Mouse (Mus musculus): ENCODE measurements around the gene 2210011C24Rik. TPM values are rescaled to one million over a fixed set of nuclear protein-coding genes. Genes with fewer than 3 reads are reported as not detected.
"Not testable (repeated sequence)": the region's sequence is repeated elsewhere in the genome, so short reads cannot be mapped to it uniquely, and the experiment has no call there.

2210011C24Rik gene
- polyA plus RNA-seq, 1 experiment from 2014 or later, result not detected

DNA sequence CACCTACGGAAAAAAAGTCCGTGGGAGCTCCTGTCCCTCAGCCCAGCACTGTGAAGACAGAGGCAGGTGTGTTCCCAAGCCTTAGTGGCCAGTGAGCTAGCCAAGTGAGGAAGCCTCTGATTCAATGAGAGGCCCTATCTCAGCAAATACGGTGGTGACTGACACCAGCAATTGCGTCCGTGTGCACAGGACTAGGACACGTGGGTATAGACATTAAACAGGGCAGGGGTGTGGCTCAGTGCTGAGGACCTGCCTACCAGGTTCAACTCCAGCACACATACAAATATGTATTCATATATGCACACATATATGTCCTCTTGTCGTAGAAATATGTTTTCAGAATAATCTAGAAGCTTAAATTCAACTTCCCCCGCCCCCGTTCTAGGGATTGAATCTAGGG is 7.8 kb upstream of the 2210011C24Rik start:
- WGBS, result 78% methylated on average over 9 of the region's 9 CpGs
- Histone ChIP-seq H3K27me3 (peaks cover 37% of the 10 kb centered on the region), H3K4me2 (no peak overlapping the region), H3K4me3 (no peak overlapping the region), H3K9ac (no peak overlapping the region), H3K4me1 (peaks cover 13% of the 10 kb centered on the region), H3K36me3 (no peaks in the 10 kb centered on the region), H3K27ac (no peak overlapping the region), H3K9me3 (no peaks in the 10 kb centered on the region)
- ATAC-seq (ENCODE audit: insufficient number of reproducible peaks, insufficient read depth, low FRiP score, low TSS enrichment, low read depth), result no peak

DNA sequence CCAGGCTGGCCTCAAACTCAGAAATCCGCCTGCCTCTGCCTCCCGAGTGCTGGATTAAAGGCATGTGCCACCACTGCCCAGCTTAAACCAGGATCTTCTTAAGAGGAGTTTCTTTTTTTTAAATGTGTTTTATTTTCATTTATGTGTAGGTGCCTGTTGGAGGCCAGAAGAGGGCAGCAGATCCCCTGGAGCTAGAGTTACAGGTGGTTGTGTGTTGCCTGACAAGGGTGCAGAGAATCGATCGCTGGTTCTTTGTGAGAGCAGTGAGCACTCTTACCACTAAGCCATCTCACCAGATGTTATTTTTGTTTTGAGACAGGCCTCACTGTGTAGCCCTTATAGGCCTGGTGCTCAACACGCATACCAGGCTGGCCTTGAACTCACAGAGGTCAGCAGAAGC is 3.9 kb upstream of the 2210011C24Rik start:
- 91% methylated on average over 5 of the region's 5 CpGs for WGBS
- ATAC-seq (ENCODE audit: insufficient number of reproducible peaks, insufficient read depth, low FRiP score, low TSS enrichment, low read depth), result no peak
- peaks cover 46% of the 10 kb centered on the region for H3K27me3 ChIP-seq

DNA sequence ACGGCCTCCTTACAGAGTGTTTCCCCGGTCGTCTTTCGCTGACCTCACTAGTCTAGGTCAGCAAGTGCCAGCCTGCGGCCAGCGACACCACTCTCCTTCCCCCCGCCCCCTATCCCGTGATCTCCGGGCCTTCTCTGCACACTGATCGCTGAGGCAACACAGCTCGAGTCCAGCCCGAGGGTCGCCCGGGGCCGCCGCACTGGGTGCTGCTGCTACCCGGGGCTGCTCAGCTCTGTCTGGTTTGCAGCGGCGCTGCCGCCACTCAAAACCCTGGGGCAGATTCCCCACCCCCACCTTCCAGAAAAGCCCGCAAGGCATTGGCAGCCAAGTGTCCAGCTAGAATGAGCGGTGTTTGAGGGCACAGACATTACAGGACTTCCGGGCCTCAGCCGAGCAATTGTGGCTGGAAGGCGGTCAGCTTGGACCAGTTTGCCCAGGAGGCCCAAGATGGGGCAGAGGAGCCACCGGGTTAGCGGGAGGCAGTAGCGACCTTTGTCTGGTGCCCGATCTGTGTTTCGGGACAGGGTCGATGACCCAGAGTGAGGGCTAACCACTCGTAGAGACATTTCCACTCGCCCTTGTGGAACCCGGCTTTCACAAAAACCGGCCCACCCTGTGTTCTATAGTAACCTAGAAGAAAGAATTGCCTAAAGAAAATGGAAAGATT is 661 bp upstream of the 2210011C24Rik start:
- H3K4me3 ChIP-seq, result peak overlapping the region; percentile 56
- H3K9me3 ChIP-seq, result no peaks in the 10 kb centered on the region
- H3K4me1 ChIP-seq, result peaks cover 28% of the 10 kb centered on the region
- ATAC-seq (ENCODE audit: insufficient number of reproducible peaks, insufficient read depth, low FRiP score, low TSS enrichment, low read depth), result no peak
- H3K27me3 ChIP-seq, result peaks cover 53% of the 10 kb centered on the region
- WGBS, result 5% methylated on average over 35 of the region's 35 CpGs
- H3K36me3 ChIP-seq, result no peaks in the 10 kb centered on the region
- H3K4me2 ChIP-seq, result peak overlapping the region; percentile 97
- H3K27ac ChIP-seq, result no peak overlapping the region
- peak overlapping the region; percentile 69; the same call in 1 of the 2 replicates for H3K9ac ChIP-seq

More for the DNA sequence above, 3.9 kb upstream of the 2210011C24Rik start:
- H3K27ac ChIP-seq, result no peak overlapping the region
- no peak overlapping the region for H3K4me2 ChIP-seq
- H3K9ac ChIP-seq, result no peak overlapping the region
- no peak overlapping the region for H3K4me3 ChIP-seq
- peaks cover 18% of the 10 kb centered on the region for H3K4me1 ChIP-seq
- no peaks in the 10 kb centered on the region for H3K9me3 ChIP-seq
- H3K36me3 ChIP-seq, result no peaks in the 10 kb centered on the region

DNA sequence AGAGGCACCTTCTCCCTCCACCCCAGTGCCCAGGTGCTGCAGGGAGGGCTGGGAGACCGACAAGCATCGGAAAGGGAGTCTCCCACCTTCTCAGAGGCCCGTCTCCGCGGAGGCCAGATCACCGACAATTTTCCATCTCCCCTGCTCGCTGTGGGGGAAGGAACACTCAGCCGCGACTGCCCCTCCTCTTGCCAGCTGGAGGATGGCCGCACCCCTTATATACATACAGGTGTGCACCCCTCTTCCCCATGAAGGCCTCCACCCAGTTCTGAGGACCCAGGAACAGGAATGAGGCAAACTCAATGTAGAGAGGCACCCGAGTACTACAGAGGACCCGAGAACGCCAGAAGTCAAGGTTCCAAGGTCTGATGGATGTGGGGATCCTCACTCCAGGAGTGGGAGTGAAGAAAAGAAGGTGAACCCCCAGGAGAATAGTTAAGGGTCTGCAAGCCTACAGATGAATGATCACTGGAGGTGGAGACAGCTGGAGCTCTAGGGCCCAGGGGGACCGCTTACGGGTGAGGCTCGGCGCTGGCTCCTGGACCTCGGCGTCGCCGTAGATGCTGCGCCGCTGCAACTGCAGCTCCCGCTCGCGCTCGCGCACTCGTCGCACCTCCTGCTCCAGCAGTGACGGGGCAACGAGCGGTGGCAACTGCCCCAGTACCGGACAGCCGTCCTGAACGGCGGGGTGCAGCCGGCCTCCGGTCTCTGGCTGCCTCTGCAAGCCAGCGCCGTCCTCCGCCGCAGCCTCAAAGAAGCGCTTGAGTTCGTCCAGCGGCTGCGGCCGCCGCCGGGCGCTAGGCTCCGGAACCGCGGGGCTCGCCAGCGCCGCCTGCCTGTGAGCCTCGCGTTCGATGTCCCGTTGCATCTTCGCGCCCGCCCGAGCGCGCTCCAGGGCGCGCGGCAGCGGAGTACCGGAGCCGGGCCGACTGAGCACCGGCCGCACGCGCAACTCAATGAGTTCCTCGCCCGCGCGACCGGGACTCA is 1.1 kb downstream of the 2210011C24Rik start:
- peaks cover 53% of the 10 kb centered on the region for H3K27me3 ChIP-seq
- no peaks in the 10 kb centered on the region for H3K9me3 ChIP-seq
- ATAC-seq (ENCODE audit: insufficient number of reproducible peaks, insufficient read depth, low FRiP score, low TSS enrichment, low read depth), result no peak
- no peak overlapping the region for H3K27ac ChIP-seq
- no peaks in the 10 kb centered on the region for H3K36me3 ChIP-seq
- WGBS, result 2% methylated on average over 83 of the region's 83 CpGs
- H3K4me3 ChIP-seq, result peak overlapping the region; percentile 56
- H3K4me1 ChIP-seq, result peaks cover 28% of the 10 kb centered on the region
- H3K4me2 ChIP-seq, result peak overlapping the region; percentile 97
- peak overlapping the region; percentile 69 for H3K9ac ChIP-seq

DNA sequence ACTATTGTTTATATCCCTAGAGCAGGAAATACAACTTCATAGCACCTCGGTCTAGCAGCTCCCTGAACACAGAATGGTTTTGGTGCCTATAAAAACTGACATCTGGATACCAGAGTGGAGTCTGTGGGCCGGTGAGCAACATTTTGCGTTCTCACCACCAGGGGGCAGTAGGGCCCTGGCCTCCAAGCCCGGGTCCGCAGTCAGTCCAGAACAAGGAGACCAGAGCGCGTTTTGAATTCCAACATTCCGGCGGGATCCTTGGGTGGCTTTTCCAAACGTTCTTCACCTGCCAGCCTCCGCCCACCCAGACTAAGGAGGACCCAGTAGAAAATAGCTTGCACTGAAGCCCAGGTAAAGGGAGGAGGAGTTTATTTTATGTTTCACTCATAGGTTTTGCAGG is 2.1 kb downstream of the 2210011C24Rik start:
- no peak overlapping the region for H3K4me3 ChIP-seq
- H3K4me2 ChIP-seq, result no peak overlapping the region

DNA sequence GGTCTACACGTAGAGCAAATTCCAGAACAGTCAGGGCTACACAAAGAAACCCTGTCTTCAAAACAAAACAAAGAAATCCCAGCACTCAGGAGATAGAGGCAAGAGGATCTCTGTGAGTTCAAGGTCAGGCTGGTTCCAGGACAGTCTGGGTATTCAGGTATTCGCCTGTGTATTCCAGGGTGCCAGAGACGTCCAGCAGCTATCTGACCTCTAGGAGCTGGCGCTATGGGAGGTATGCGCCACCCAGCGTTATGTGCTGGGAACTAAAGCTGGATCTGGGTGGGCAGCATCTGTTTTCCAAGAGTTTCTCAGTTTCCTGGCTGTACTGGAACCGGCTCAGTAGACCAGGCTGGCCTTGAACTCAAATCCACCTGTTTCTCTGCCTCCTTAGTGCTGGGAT is 3.6 kb downstream of the 2210011C24Rik start:
- peaks cover 39% of the 10 kb centered on the region for H3K27me3 ChIP-seq
- H3K4me1 ChIP-seq, result peaks cover 41% of the 10 kb centered on the region
- no peaks in the 10 kb centered on the region for H3K36me3 ChIP-seq
- H3K4me3 ChIP-seq, result no peak overlapping the region
- H3K9ac ChIP-seq, result no peak overlapping the region
- no peak overlapping the region for H3K27ac ChIP-seq
- H3K4me2 ChIP-seq, result no peak overlapping the region
- no peak for ATAC-seq (ENCODE audit: insufficient number of reproducible peaks, insufficient read depth, low FRiP score, low TSS enrichment, low read depth)
- H3K9me3 ChIP-seq, result no peaks in the 10 kb centered on the region
- 27% methylated on average over 7 of the region's 7 CpGs for WGBS

More for the DNA sequence above, 2.1 kb downstream of the 2210011C24Rik start:
- ATAC-seq (ENCODE audit: insufficient number of reproducible peaks, insufficient read depth, low FRiP score, low TSS enrichment, low read depth), result no peak
- H3K9ac ChIP-seq, result no peak overlapping the region
- WGBS, result 1% methylated on average over 11 of the region's 11 CpGs
- H3K36me3 ChIP-seq, result no peaks in the 10 kb centered on the region
- peaks cover 52% of the 10 kb centered on the region for H3K27me3 ChIP-seq
- peaks cover 32% of the 10 kb centered on the region for H3K4me1 ChIP-seq
- no peaks in the 10 kb centered on the region for H3K9me3 ChIP-seq
- no peak overlapping the region for H3K27ac ChIP-seq

DNA sequence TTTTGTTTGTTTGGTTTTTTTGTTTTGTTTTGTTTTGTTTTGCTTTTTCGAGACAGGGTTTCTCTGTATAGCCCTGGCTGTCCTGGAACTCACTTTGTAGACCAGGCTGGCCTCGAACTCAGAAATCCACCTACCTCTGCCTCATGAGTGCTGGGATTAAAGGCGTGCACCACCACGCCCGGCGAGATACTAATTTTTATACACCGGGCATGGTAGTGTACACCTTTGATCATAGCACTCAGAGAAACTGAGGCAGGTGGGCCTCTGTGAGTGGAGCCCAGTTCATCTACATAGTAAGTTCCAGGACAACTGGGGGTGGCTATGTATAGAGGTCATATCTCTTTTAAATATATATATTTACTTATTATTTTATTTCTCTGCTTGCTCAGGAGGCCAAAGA is 6.5 kb downstream of the 2210011C24Rik start:
- H3K9ac ChIP-seq; H3K9me3 ChIP-seq; H3K27ac ChIP-seq; H3K4me3 ChIP-seq; ATAC-seq (ENCODE audit: insufficient number of reproducible peaks, insufficient read depth, low FRiP score, low TSS enrichment, low read depth): not testable (repeated sequence)
- Histone ChIP-seq H3K36me3 (peaks cover 15% of the 10 kb centered on the region), H3K4me1 (peaks cover 40% of the 10 kb centered on the region), H3K4me2 (peak overlapping the region; percentile 90), H3K27me3 (peaks cover 15% of the 10 kb centered on the region)
- 95% methylated on average over 7 of the region's 7 CpGs for WGBS

DNA sequence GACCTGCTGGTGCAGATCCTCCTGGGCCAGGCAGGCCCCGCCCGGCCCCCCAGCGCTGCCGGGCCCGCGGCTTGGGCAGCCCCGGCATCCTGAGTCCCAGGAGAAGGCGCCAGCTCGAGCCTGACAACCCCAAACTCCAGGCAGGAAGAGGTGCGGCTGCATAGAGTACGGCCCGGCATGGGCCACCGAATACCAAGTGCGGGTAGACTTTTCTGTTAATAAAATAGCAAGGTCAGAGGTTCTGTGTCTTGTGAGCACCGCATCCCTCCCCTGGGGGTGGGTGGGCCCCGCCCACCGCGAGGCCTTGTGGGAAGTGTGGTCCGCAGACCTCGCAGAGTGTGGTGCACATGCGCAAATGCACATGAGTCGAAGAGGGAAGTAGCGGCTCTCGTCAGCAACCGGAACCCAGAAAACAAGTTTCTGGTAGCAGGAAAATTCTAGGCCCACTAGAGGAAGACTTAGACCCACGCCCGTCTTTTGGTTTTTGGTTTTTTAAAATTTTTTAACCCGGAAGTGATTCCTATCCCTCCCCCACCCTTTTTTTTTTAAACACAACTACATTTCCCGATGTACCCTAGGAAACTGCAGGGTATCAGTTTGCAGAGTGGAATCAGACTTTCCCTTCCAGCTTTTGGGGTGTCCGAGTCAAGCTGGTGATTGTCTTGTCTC is 7.3 kb downstream of the 2210011C24Rik start:
- H3K4me3 ChIP-seq, result peak overlapping the region; percentile 61
- no peaks in the 10 kb centered on the region for H3K9me3 ChIP-seq
- peak; percentile 81 for ATAC-seq (ENCODE audit: insufficient number of reproducible peaks, insufficient read depth, low FRiP score, low TSS enrichment, low read depth)
- peak overlapping the region; percentile 85 for H3K9ac ChIP-seq
- H3K36me3 ChIP-seq, result peaks cover 20% of the 10 kb centered on the region
- under 1% methylated on average over 30 of the region's 30 CpGs for WGBS
- peak overlapping the region; percentile 94 for H3K27ac ChIP-seq
- H3K4me1 ChIP-seq, result peaks cover 40% of the 10 kb centered on the region
- H3K27me3 ChIP-seq, result peaks cover 7% of the 10 kb centered on the region; the same call in 1 of the 2 replicates
- H3K4me2 ChIP-seq, result peak overlapping the region; percentile 90

DNA sequence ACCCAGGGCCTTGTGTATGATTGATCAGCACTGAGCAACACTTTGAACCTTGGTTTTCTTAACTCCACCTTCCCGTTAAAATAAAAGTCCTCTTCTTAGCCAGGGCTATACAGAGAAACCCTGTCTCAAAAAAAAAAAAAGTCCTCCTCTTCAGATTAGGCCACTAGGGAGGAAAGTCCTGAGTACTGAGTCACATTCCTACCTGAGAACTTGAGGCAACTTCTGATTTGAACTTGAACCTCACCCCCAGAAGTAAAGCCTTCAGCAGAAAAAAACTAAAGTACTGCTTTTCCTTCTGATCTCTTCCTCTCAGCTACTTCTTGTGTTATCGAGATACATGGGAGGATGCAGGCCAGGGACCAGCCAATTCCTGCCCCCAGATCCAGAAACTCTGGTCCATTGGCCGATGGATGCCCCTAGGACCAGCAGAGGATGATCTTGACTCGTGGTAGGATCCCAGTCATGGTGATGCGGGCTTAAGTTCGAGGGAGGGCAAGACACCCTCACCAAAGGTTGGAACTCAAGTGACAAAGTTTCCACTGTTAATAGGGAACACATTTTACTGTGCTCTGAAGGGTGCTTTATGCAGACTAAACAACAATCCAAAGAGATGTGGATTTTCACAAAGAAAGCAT is 8.2 kb downstream of the 2210011C24Rik start:
- Histone ChIP-seq H3K27me3 (0 out of 2 replicates have a peak, but pooled peaks cover 5% of the 10 kb centered on the region), H3K4me2 (peak overlapping the region; percentile 90), H3K9me3 (no peaks in the 10 kb centered on the region), H3K9ac (peak overlapping the region; percentile 85), H3K4me3 (peak overlapping the region; percentile 61), H3K4me1 (peaks cover 47% of the 10 kb centered on the region), H3K27ac (peak overlapping the region; percentile 94), H3K36me3 (peaks cover 24% of the 10 kb centered on the region)
- ATAC-seq (ENCODE audit: insufficient number of reproducible peaks, insufficient read depth, low FRiP score, low TSS enrichment, low read depth), result no peak
- 62% methylated on average over 6 of the region's 6 CpGs for WGBS

DNA sequence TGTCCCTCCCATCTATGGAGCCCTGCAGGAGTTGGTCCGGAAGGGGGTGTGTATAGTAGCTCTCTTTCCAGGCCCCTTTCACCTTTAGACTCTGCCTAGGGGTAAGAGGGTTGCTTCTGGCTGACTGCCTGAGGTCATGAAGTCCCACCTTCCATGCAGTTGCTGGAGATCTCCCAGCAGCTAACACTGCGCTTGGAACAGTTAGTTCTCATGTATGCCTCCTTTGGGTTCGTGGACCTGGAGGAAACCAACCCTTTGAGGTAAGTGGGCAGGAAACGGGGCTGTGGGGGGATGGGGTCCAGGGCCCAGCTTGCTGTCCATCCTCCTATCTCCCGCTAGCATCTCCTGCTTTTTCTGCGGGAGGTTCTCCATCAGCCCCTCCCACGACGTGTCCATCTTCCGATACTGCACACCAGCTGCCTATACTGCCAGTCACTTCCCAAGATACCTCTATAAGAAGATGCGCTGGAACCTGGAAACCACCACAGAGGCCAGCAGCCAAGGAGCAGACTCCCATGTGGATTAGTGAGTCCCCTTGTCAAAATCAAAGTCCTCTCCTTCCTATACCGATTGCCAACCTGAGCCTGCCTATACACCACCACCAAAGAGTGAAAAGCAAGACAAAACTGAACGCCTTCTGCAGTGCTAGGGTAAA is 8.9 kb downstream of the 2210011C24Rik start:
- Histone ChIP-seq H3K9me3 (no peaks in the 10 kb centered on the region), H3K27ac (no peak overlapping the region; the same call in 1 of the 2 replicates), H3K27me3 (0 out of 2 replicates have a peak, but pooled peaks cover 5% of the 10 kb centered on the region), H3K4me3 (no peak overlapping the region), H3K4me1 (peaks cover 49% of the 10 kb centered on the region), H3K9ac (no peak overlapping the region), H3K36me3 (peaks cover 24% of the 10 kb centered on the region), H3K4me2 (peak overlapping the region; percentile 90)
- 63% methylated on average over 12 of the region's 12 CpGs for WGBS
- no peak for ATAC-seq (ENCODE audit: insufficient number of reproducible peaks, insufficient read depth, low FRiP score, low TSS enrichment, low read depth)

Data from embryonic facial prominence, embryonic 13.5 days (tissue).